Mouse (Mus musculus): ENCODE measurements at regions not wholly inside any gene's neighbourhood (a gene's known extent, or its start where the extent isn't known, plus 50 kb on each side); places are given as distances from the start of the nearest gene placed in this dataset.

DNA sequence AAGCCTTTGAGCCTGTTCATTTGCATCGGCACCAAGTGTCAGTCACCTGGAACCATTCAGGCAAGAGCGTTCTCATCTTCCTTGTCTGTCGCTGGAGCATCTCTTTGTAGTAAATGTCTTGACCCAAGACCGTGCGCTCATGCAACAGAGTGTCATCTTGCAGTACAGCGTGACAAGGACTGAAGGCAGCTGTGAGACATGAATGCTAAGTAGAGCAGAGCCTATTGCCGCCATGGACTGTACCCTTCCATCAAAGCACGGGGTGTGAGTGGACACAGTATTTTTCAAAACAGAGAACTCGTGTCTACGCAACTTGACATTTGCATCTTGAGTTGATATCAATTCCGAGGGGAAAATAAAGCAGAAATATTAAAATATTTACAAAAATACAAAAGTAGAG lies 287.4 kb upstream of the Gpc5 start:
- DNase-seq (ENCODE audit: low spot score in 2 of 2) = no peak

DNA sequence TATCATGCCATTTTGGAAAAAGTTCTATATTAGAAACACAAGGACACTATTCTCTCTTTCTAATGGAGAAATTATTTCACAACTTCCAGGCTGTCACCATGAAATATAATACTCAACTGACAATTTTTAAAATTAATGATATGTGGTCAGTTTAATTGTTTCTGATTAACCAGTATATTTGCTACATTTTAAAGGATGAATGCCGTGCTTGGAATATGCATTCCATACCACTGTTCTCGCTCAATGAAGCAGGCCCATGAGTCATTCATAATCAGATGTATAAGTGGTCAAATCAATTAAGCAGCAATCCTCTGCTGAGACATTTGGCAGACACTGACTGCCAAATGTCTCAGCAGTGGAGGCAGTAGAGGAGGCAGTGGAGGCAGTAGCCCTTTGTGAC lies 283.4 kb upstream of the Gpc5 start:
- DNase-seq (ENCODE audit: low spot score in 2 of 2) = no peak

DNA sequence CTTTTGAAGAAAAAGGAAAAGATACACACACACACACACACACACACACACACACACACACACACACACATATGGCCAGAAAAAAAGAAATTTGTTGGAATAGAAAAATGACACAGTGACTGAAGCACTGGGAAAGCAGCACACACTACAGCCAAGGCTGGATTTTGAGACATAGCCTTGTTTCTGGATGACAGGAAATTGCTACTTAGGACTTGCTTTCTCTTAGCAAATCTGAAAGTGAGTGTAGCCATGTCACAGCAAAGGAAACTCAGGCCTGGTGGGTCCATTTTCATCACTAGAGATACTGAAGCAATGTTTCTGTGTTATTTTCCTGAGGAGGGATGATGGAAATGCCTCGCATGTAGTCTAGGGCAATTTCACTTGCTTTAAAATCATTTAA lies 271.3 kb upstream of the Gpc5 start:
- no peak for DNase-seq (ENCODE audit: low spot score in 2 of 2)

DNA sequence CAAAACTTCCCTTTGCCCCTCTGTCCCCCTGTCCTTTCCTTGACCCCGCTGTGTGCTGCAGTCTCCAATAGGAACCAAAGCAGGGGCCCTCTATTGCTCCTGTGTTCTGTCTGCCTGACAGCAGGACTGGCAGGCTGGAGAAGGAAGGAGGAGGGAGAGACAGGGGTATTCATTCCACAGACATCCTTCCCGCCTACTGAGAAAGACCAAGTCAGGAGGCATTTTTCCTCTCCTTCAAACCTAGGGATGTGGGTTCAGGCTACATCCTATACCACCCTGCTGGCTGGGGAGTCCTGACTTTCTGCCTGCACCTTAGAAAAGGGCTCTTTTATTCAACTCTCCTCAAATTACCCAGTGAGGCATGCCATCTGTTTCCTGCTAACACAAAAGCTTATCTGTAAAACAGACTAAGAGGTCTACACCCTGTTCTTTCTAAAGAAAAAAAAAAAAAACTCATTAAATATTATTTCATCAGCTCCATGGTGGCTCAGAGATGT lies 270.9 kb upstream of the Gpc5 start:
- no peak for DNase-seq (ENCODE audit: low spot score in 2 of 2)

DNA sequence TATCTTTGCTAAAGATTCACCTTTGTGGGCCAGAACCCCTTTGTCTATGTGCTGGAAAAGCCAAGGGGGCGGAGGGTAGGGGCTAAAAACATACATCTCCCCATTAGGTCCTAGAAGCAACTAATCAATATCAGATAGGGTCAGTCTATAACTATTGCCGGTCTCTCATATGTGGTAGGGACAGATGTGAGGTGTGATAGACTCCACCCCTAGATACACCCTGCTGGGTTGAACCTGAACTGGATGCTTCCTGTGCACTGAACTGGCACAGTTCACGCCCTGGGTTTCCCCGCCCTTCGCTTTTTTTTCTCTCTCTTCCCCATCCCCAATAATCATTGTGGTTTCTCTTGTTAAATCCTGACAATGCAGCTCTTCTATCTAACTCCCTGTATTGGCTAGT lies 270.3 kb upstream of the Gpc5 start:
- DNase-seq (ENCODE audit: low spot score in 2 of 2) = no peak

DNA sequence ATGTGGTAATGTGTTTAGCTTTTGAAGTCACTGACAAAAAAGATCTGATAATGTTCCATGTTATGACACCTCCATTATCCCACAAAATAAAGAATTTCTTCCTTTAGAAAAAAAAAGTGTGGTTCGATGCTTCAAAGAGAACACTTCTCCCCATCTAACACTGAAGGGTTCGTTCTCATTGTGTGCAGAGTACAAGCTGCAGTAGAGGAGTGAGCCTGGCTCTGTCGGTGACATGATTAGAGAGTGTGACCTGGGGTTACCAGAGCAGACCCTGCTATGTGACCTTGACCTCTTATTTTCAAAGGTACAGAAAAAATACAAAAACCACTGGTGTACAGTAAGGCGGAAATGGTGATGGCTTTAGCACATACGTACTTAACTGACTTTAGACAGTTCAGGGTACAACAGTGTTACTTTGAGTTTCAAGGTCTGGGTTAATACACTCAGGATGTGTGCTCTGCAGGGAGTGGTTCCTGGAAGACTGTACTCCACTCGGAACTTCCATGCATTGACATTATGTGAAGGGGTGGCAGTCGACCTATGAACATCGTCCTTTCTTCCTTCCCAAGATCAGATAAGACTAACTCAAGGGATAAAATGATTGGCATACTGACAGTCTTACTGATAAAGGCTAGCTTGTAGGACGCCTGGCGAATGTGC lies 265.2 kb upstream of the Gpc5 start:
- DNase-seq (ENCODE audit: low spot score in 2 of 2) = no peak

DNA sequence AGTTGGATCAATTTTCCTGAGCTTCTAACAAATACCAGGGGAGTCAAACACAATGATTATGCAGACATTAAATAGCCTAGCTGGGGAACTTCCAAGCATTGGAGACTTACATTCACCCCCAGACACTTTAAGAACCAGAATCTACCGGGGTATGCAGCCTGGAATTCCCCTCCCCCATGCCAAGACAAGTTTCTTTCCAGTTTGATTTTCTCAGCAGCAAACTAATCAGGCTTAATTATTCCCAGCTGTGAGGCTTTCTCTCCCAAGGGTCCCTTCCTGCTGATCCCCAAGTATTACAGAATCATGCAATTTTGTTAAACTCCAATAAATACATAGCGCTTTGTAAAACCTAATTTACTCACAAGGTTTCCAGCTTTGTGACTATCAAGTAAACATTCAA lies 262.7 kb upstream of the Gpc5 start:
- DNase-seq (ENCODE audit: low spot score in 2 of 2) = no peak

DNA sequence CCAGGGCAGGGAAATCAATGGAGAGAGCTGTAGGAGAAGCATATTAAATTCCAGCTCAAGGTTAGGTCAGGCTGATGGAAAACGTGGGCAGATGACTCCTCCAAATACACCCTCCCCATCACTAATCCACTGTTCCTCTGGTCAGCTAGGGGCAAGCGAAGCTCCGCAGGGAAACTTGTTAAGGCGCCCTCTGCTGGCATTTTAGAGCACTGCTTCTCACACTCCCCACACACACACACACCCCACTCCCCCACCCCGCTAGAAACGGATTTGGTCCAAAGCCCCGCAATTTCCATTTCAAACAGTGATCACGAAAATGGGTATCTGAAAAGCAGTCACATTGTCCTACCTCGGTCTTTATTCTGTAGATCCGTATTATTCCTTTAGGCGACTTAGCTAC lies 259.0 kb upstream of the Gpc5 start:
- DNase-seq (ENCODE audit: low spot score in 2 of 2) = no peak

DNA sequence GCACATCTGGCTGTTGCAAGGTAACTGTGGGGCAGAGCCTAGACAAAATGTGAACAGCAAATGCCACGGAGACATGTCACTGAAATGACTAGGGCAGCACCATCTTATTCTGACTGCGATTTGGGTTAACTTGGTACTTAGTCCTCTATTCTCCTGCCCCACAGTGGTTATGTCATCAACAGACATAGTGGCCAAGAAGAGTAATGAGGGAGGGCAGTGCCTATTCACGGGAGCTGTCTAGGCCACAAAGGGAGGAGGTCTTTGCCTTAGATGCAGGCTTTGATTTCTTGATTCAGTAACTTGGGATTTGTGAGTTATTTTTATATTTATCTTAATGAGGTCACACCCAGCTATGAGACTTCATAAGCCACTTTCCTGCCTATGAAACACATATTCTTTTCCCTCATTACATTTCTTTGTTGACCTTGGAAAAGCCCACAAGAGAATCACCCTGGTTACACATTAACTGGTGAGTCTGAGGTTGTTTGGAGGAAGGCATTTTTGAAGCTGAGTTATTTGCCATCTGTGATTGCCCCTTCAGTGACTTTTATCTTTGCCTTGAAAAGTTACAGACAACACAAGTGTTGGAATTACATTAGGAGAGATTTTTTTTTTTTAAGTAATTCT lies 255.2 kb upstream of the Gpc5 start:
- DNase-seq (ENCODE audit: low spot score in 2 of 2) = no peak

DNA sequence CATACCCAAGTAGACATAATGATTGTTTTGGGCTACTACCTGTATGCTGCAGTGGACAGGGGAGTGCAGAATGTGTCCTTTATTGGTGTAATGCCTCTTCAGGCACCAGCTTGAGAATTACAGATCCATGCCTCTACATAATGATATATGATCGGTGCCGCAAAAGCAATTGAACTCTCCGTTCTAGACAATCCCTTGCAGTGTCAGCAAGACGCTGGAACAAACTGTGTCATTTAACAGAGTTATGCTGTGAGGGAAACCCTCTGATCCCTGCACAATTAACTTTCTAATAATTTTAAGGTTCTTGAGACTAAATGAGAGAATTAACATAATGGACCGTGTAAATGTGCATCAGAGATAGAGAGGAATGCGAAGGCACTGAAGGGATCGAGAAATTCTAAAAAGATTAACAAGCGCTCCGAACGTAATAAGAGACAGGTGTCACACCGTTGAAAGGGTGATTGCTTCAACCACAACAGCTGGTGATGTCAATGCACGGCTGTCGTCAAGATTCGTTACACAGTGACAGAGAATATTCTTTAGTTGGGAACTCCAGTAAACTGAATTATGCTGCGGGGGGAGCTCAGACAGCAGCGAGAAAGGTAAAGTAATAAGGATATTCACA lies 254.3 kb upstream of the Gpc5 start:
- DNase-seq (ENCODE audit: low spot score in 2 of 2) = no peak

DNA sequence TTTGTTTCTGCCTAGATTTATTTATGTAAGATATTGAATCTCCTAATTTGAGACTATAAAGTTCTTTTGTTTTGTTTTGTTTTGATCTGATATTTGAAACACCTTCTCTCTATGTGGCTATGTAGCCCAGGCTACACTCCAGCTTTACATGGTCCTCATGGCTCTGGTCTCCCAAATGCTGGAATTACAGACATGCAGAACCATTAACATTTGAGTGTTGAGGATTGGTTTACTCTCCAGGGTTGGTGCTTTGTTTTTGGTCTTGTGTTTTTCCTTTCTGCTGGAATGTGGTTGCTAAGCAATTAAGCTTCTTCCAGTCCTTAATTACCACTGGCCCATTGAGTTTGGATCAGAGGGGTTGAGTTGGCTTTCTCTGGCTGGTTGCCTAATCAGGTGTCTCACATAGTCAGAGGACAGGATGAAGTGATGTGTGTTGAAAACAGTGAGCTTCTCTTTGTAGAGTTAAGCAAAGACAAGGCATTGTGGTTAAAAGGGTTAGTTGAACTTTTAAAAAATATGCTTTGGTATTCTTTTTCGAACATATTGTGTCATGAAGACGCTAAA lies 252.6 kb upstream of the Gpc5 start:
- DNase-seq (ENCODE audit: low spot score in 2 of 2) = no peak

DNA sequence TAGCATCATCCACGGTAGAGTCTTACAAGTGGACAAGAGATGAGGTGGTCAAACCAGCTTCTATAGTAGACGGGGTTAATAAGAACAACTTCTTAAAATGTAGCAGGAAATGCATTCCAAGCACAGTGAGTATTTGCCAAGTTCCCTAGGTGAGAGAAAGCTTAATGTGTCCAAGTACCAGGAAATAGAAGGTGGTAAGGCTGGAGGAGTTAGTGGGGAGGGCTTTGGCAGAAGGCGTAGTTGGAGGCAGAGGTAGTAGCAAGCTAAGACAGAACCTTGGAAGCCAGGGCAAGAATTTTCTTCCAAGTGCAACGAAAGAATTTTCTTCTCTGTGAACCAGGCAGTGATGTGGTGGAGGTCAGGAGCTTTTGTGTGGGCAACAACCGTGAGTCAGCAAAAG lies 251.2 kb upstream of the Gpc5 start:
- no peak for DNase-seq (ENCODE audit: low spot score in 2 of 2)

DNA sequence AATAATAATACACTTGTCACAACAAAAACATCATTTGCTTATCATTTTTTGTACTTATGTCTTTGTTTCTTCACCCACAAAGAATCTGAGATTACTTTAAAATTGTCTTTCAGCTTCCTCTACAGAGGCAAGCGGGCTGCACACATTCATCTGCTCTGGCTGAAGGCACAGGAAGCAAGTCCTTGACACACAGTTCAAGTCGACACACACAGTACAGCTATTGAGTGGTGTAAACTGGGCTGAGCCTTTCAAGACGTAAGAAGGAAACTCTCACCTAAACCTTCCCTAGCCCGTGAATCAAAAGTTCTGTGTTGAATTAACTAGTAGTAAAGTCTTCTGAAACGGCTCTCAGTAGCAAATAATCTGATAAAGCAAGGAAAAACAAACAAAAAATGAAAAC lies 250.5 kb upstream of the Gpc5 start:
- no peak for DNase-seq (ENCODE audit: low spot score in 2 of 2)

DNA sequence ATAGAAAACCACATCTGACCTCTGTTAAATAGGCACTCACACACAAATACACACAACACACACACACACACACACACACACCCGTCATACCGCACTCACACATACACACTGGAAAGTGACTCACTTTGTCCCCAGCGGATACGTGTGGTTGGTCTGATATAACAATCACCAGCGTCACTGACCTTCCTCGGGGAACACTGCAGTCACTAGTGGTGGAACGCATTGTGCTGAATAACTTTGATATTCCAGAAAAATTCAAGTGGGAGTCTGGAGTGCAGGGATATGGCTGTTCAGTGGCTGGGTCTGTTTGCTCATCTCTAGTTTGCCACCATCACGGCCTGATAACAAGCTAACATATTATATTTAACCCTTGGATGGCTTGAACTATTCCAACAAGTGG lies 249.7 kb upstream of the Gpc5 start:
- DNase-seq (ENCODE audit: low spot score in 2 of 2) = no peak

DNA sequence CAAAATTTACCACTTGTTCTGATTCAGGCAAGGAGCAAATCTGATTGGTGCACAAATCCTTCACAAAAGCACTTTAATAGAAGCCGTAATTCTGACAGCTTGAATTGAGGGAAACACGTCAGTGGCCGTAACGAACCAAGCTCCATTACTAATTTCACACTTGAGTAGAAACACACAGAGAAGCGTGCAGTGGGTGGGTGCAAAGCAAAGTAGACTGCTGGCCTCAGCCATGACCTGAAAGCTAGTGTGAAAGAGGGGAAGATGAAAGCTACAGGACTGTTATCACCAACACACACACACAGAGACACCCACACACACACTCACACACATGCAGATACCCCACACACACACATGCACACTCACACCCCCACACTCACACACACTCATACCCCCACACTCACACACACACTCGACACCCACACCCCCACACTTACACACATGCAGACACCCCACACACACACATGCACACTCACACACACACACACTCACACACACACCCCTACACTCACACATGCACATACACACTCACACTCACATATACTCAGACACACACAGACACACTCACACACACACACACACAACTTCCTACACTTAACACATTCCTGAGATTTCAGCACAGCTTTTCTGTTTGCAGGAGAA lies 248.8 kb upstream of the Gpc5 start:
- no peak for DNase-seq (ENCODE audit: low spot score in 2 of 2)

DNA sequence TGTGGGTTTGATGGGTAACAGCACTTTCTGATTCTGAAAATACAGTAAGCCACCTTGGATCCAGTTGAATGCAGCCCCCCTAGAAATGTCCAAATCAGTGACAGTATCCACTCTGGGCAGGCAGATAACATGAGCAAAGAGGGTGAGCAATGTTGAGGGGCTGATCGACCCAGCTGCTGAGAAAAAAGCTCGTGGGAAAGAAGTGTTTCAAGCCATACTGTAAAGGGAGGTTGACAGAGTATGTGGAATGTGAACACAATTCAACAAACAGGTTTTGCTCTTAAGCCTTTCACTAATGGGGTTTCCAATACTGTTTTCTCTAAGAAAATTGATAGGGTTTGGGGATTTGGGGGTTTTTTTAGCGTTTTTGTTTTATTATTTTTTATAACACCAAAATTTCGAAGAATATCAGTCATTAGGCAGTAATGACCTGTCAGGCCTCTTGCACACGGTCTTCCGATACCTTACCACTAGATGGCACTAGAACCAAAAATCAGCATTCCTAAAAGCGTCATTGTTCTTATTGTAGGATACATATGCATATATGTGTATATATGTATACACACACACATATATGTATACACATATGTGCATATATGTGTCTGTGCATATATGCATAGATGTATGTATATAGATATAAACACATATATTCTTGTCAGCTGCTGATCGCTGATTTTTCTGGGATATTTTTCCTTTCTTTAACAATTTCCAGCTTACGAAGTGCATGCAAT lies 237.5 kb upstream of the Gpc5 start:
- no peak for DNase-seq (ENCODE audit: low spot score in 2 of 2)

DNA sequence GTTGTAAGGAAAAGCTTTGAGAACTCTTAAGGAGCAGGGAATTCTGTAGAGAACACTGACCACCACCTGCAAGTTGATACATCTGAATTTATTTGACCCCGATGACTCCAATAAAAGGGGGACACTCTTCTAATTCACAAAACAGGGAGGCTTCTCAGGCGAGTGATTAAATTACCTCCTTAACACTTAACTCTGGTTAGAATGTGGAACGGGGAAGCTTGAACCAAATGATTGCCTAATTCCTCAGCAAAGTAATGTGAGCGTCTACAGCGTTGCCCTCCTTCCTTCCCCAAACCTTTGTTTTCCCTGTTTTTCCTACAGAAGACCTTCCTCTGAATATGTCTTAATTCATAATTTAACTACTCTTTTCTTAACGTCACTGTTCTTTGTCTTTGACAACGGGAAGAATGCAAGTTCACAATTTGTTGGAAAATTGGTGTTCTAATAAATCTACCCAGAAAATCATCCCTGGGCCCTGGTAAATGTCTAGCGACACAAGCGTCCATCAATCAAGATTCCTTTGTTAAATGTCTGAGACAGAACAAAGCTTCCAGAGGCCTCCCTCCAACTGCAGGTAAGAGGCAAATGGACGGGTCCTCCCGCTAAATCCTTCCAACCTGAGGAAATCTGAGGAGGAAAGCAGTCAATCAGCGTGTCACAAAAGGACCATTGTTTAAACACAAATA lies 236.8 kb upstream of the Gpc5 start:
- no peak for DNase-seq (ENCODE audit: low spot score in 2 of 2)

DNA sequence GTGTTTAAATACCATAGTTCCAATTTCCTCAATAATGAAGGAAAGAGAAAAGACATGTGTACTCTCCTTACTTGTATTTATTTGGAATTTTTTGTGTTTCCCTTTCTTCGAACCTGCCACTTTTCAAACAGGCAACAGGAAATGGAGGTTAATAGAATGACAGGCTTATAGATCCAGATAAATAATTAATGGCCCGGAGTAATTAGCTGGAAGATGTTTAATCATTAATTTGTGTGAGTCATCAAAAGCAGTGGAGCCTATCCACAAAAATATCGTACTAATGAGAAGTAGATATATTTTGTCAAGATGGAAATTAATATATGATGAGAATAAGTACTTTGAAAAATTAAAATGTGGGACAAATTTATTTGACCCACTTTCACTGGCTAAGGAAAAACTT lies 236.3 kb upstream of the Gpc5 start:
- no peak for DNase-seq (ENCODE audit: low spot score in 2 of 2)

DNA sequence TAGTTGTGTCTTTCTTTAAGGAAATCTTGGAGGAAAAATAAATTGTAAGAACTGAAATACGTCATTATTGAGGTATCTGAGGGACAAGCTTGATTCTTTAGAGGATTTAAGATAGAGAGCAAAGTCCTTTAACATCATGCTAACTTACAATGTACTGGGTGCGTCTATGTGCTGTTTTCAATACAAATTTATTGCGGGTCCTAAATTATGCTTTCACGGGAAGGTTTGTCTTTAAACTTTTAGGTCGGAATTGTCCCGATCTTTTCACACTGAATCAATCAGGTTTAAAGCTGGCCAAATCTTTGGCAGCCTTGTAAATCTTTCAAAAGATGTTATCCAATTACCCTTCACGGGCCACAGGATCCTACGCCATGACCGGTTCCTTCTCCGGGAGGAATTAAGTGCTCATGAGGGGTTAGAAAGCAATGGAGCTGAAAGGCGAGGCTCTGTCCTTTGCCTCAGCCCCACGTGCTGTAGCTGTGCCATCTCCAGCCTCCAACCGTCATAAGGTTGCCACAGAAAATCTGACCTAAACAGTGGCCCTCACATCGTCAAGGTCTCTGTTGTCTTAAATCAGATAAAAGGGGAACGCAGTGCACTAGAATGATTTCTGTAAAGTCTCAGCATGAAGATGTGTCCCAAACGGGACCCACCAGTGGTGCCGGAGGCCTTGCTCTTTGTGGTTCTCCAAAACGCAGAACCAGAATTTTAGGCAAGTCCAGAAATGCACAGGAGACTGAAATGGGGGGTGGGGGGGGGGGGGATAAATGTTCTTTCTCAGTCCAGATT lies 235.6 kb upstream of the Gpc5 start:
- DNase-seq (ENCODE audit: low spot score in 2 of 2) = no peak

DNA sequence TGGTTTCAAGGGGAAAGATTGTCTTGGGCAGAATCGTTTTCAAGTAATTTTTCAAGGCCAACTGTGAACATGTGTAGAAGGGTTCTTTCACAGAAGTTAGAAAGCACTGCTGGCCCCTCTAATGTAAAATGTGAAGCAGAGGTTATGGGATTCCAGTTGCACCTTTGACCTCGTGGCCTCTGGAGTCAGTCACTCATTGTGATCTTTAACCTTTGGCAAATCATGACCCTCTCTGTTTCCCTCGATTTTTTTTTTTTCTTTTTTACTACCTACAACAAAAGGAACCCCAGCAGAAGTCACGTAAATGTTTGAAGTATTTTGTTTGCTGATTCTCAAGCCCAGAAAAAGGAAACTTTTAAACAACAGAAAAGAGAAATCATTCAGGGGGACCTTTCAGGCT lies 234.8 kb upstream of the Gpc5 start:
- DNase-seq (ENCODE audit: low spot score in 2 of 2) = no peak

DNA sequence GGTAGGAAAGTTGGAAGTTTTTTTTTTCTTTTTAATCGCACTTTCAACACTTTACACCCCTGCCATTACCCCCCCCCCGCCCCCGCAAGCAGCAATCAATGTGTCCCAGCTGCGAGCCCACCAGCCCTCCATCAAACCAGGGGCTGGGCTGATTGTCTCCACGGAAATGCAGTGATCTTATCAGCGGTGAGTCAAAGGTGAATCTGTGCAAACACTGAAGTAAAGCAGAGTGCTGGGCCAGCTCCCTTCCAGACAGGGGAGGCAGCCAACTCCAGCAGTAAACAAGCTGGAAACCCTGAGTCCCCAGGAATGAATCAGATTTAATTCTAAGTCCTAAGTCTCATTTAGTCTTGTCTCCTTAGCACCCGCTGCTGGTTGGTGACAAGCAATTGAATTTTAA lies 234.3 kb upstream of the Gpc5 start:
- DNase-seq (ENCODE audit: low spot score in 2 of 2) = no peak
